Mouse (Mus musculus): ENCODE data around the gene Cir1. TPM values are rescaled to one million over a fixed set of nuclear protein-coding genes. Genes with fewer than 3 reads are reported as not detected.
A peak's percentile ranks its signal among the peaks of the same experiment; 100 is the strongest.

Gene Cir1
- polyA plus RNA-seq, 1 experiment from 2014 or later = 23.4 TPM

- Histone ChIP-seq H3K36me3 (ENCODE audit: control insufficient read depth, insufficient read depth, low read length) (peaks cover 10% of the 10 kb centered on the region; the same call in 1 of the 2 replicates), H3K9me3 (replicated peaks; ENCODE audit: control insufficient read depth, low read length) (no peaks in the 10 kb centered on the region), H3K4me1 (ENCODE audit: control insufficient read depth, insufficient read depth, low read length) (peaks cover 14% of the 10 kb centered on the region; the same call in 1 of the 2 replicates), H3K9ac (ENCODE audit: low read length) (peak overlapping the region; percentile 72), H3K27ac (ENCODE audit: low read depth, low read length) (peak overlapping the region; percentile 92), H3K27me3 (replicated peaks; ENCODE audit: control insufficient read depth, insufficient read depth, low read length) (peaks cover 47% of the 10 kb centered on the region), H3K4me2 (ENCODE audit: low read length) (peak overlapping the region; percentile 55), H3K4me3 (ENCODE audit: low read depth, low read length) (peak overlapping the region; percentile 34)
- peak; percentile 69 for ATAC-seq
- peak; percentile 96 for DNase-seq (ENCODE audit: low spot score)
- under 1% methylated on average over 20 of the region's 20 CpGs for WGBS
Measured at GRCm38 (mm10) chr2:73278131-73278854, 34.2 kb downstream of the Cir1 start.

GRCm38 (mm10) chr2:73277709-73278075 is 34.8 kb downstream of the Cir1 start:
- Histone ChIP-seq H3K27me3 (replicated peaks; ENCODE audit: control insufficient read depth, insufficient read depth, low read length) (peaks cover 47% of the 10 kb centered on the region), H3K9me3 (replicated peaks; ENCODE audit: control insufficient read depth, low read length) (no peaks in the 10 kb centered on the region), H3K4me3 (ENCODE audit: low read depth, low read length) (peak overlapping the region; percentile 34), H3K4me1 (ENCODE audit: control insufficient read depth, insufficient read depth, low read length) (peaks cover 14% of the 10 kb centered on the region; the same call in 1 of the 2 replicates), H3K36me3 (ENCODE audit: control insufficient read depth, insufficient read depth, low read length) (peaks cover 13% of the 10 kb centered on the region; the same call in 1 of the 2 replicates), H3K4me2 (ENCODE audit: low read length) (peak overlapping the region; percentile 55), H3K27ac (ENCODE audit: low read depth, low read length) (peak overlapping the region; percentile 92), H3K9ac (ENCODE audit: low read length) (peak overlapping the region; percentile 72)
- WGBS = under 1% methylated on average over 18 of the region's 18 CpGs
- DNase-seq (ENCODE audit: low spot score) (peak; percentile 46), ATAC-seq (no peak)

GRCm38 (mm10) chr2:73277021-73277708 is 35.3 kb downstream of the Cir1 start:
- ATAC-seq (0 out of 2 replicates have a peak, but pooled peaks have one; percentile 3), DNase-seq (ENCODE audit: low spot score) (peak; percentile 59)
- peak overlapping the region; percentile 72 for H3K9ac ChIP-seq (ENCODE audit: low read length)
- H3K4me3 ChIP-seq (ENCODE audit: low read depth, low read length) = peak overlapping the region; percentile 34
- H3K27ac ChIP-seq (ENCODE audit: low read depth, low read length) = peak overlapping the region; percentile 92
- H3K9me3 ChIP-seq (replicated peaks; ENCODE audit: control insufficient read depth, low read length) = no peaks in the 10 kb centered on the region
- peak overlapping the region; percentile 55 for H3K4me2 ChIP-seq (ENCODE audit: low read length)
- peaks cover 45% of the 10 kb centered on the region for H3K27me3 ChIP-seq (replicated peaks; ENCODE audit: control insufficient read depth, insufficient read depth, low read length)
- H3K36me3 ChIP-seq (ENCODE audit: control insufficient read depth, insufficient read depth, low read length) = peaks cover 13% of the 10 kb centered on the region; the same call in 1 of the 2 replicates
- 2% methylated on average over 38 of the region's 38 CpGs for WGBS
- peaks cover 14% of the 10 kb centered on the region; the same call in 1 of the 2 replicates for H3K4me1 ChIP-seq (ENCODE audit: control insufficient read depth, insufficient read depth, low read length)

DNA sequence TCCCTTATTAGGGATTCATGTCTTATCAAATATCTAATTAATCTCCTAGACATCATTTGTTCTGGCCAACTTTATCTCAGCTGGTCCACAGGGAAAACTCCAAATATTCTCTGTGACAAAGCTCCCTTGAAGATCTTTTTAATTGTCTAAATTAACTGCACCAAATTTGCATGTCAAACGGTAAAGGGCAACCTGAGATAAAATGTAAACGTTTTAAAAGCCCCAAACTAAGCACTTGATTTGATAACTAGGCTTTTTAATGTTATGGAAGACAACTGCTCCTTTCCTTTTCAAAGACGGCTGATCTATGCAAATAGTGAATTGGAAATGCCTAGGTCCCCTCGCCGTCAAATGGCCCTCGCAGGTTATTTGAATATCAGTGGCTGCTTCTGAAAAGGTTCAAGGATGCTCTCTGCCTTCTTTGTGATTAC is 36.3 kb downstream of the Cir1 start:
- Histone ChIP-seq H3K36me3 (ENCODE audit: control insufficient read depth, insufficient read depth, low read length) (peaks cover 13% of the 10 kb centered on the region; the same call in 1 of the 2 replicates), H3K4me3 (ENCODE audit: low read depth, low read length) (peak overlapping the region; percentile 34), H3K4me2 (ENCODE audit: low read length) (peak overlapping the region; percentile 55), H3K9me3 (replicated peaks; ENCODE audit: control insufficient read depth, low read length) (no peaks in the 10 kb centered on the region), H3K27ac (ENCODE audit: low read depth, low read length) (peak overlapping the region; percentile 92), H3K27me3 (replicated peaks; ENCODE audit: control insufficient read depth, insufficient read depth, low read length) (peaks cover 46% of the 10 kb centered on the region), H3K4me1 (ENCODE audit: control insufficient read depth, insufficient read depth, low read length) (peaks cover 14% of the 10 kb centered on the region; the same call in 1 of the 2 replicates), H3K9ac (ENCODE audit: low read length) (peak overlapping the region; percentile 60)
- DNase-seq (ENCODE audit: low spot score) (peak; percentile 75), ATAC-seq (no peak)
- WGBS = 0% methylated on average over 6 of the region's 6 CpGs

GRCm38 (mm10) chr2:73275261-73276040 is 37.0 kb downstream of the Cir1 start:
- peaks cover 13% of the 10 kb centered on the region; the same call in 1 of the 2 replicates for H3K36me3 ChIP-seq (ENCODE audit: control insufficient read depth, insufficient read depth, low read length)
- H3K4me1 ChIP-seq (ENCODE audit: control insufficient read depth, insufficient read depth, low read length) = peaks cover 14% of the 10 kb centered on the region
- ATAC-seq = no peak
- peak overlapping the region; percentile 34 for H3K4me3 ChIP-seq (ENCODE audit: low read depth, low read length)
- H3K27me3 ChIP-seq (replicated peaks; ENCODE audit: control insufficient read depth, insufficient read depth, low read length) = peaks cover 47% of the 10 kb centered on the region
- H3K9me3 ChIP-seq (replicated peaks; ENCODE audit: control insufficient read depth, low read length) = no peaks in the 10 kb centered on the region
- H3K9ac ChIP-seq (ENCODE audit: low read length) = peak overlapping the region; percentile 60
- H3K27ac ChIP-seq (ENCODE audit: low read depth, low read length) = peak overlapping the region; percentile 92; the same call in 1 of the 2 replicates
- peak overlapping the region; percentile 56 for H3K4me2 ChIP-seq (ENCODE audit: low read length)
- 7% methylated on average over 8 of the region's 8 CpGs for WGBS
- no peak for DNase-seq (ENCODE audit: low spot score)

GRCm38 (mm10) chr2:73274119-73274920 is 38.2 kb downstream of the Cir1 start:
- H3K36me3 ChIP-seq (ENCODE audit: control insufficient read depth, insufficient read depth, low read length) = peaks cover 13% of the 10 kb centered on the region; the same call in 1 of the 2 replicates
- H3K27ac ChIP-seq (ENCODE audit: low read depth, low read length) = peak overlapping the region; percentile 87
- H3K4me1 ChIP-seq (ENCODE audit: control insufficient read depth, insufficient read depth, low read length) = peaks cover 13% of the 10 kb centered on the region
- DNase-seq (ENCODE audit: low spot score) (peak; percentile 45), ATAC-seq (no peak)
- peak overlapping the region; percentile 56 for H3K4me2 ChIP-seq (ENCODE audit: low read length)
- H3K27me3 ChIP-seq (replicated peaks; ENCODE audit: control insufficient read depth, insufficient read depth, low read length) = peaks cover 51% of the 10 kb centered on the region
- WGBS = under 1% methylated on average over 81 of the region's 88 CpGs
- H3K4me3 ChIP-seq (ENCODE audit: low read depth, low read length) = peak overlapping the region; percentile 51
- H3K9me3 ChIP-seq (replicated peaks; ENCODE audit: control insufficient read depth, low read length) = no peaks in the 10 kb centered on the region
- H3K9ac ChIP-seq (ENCODE audit: low read length) = peak overlapping the region; percentile 77

- H3K9me3 ChIP-seq (replicated peaks; ENCODE audit: control insufficient read depth, low read length) = no peaks in the 10 kb centered on the region
- ATAC-seq = peak; percentile 8; the same call in 1 of the 2 replicates
- peaks cover 45% of the 10 kb centered on the region for H3K27me3 ChIP-seq (replicated peaks; ENCODE audit: control insufficient read depth, insufficient read depth, low read length)
- under 1% methylated on average over 109 of the region's 110 CpGs for WGBS
- peak overlapping the region; percentile 51 for H3K4me3 ChIP-seq (ENCODE audit: low read depth, low read length)
- H3K9ac ChIP-seq (ENCODE audit: low read length) = peak overlapping the region; percentile 77
- H3K36me3 ChIP-seq (ENCODE audit: control insufficient read depth, insufficient read depth, low read length) = peaks cover 13% of the 10 kb centered on the region; the same call in 1 of the 2 replicates
- peak; percentile 58 for DNase-seq (ENCODE audit: low spot score)
- peaks cover 10% of the 10 kb centered on the region for H3K4me1 ChIP-seq (ENCODE audit: control insufficient read depth, insufficient read depth, low read length)
- peak overlapping the region; percentile 87 for H3K27ac ChIP-seq (ENCODE audit: low read depth, low read length)
- peak overlapping the region; percentile 56 for H3K4me2 ChIP-seq (ENCODE audit: low read length)
Measured at GRCm38 (mm10) chr2:73273249-73274118, 39.0 kb downstream of the Cir1 start.
